Mouse (Mus musculus) cerebellum, adult 8-10 months (tissue): ENCODE measurements around the gene Atp5e.

Source experiments
- DNase-seq: peaks from one replicate; pipeline ENCODE4 v3.0.0; 2022

Atp5e gene

DNA sequence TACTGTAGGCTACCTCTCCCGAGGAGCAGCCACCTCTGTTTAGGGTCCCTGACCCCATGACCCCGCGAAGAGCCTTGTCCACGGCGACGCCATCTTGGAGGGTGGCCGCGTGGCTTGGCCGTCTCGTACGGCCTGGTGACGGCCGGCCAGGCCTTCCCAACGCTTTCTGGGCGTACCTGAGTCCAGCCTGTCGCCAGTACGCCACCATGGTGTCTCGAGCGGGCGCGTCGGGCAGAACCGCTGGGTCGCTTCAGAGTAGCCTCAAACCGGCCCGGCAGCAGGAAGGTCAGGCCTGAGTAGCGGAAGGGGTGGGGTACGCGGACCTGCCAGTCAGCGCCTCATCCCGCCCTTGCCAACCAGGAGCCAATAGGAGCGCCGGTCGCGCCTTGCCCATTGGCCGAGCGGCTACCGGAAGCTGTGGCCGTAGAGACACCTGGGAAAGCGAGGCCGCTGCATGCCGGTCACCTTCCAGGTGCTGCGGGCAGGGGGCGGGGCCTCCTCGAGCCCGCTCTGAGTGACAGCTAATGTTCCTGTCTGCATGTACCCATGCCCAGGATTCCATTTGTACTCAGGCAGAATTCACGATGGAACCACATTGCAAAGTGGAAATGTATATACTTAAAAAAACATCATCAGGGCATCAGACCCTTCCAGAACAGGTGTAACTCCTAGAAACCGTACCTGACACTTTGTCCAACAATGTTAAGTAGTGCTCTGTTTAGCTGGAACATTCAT, at the start of gene Atp5e:
Atp5e (minus strand) TSS at position 317 of the 735 bp plus-strand sequence.
- peak; percentile 97 for DNase-seq

DNA sequence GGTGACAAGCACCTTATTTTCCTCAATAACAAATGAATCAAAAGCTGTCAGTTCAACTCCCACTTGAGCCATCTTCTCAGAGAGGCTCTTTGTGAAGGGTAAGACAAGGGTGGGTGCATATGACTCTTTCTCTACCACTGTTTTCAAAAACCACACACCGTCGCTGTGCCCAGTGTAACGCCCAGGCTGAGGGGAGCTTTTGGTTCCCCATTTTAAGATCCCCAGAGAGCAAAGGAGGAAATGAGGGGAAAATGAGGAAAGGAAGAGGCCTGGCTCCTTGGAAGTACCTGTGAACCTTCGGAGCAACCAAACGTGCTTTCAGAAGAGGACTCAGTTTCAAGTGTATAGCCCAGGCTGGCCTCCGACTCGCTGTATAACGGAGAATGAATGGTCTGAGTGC, 45.9 kb upstream of the Atp5e start:
- no peak for DNase-seq

DNA sequence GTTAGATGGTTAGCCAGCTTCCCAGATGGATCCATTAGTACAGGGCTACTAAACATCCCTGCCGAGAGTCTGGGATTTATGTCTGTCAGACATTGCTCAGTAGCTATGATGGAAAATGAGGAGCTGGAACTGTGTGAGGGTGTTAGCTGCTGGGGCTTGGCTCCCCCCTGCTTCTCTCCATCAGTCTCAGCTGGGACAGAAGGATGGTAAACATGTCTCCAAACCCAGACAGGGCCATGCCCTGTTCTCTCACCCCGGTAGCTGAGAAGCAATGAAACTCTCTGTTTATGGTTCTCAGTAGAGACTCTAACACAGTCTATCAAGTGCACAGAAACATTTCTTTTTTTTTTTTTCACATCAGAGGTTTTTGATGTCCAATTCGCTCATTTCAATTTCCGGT, 44.1 kb upstream of the Atp5e start:
- DNase-seq: no peak

DNA sequence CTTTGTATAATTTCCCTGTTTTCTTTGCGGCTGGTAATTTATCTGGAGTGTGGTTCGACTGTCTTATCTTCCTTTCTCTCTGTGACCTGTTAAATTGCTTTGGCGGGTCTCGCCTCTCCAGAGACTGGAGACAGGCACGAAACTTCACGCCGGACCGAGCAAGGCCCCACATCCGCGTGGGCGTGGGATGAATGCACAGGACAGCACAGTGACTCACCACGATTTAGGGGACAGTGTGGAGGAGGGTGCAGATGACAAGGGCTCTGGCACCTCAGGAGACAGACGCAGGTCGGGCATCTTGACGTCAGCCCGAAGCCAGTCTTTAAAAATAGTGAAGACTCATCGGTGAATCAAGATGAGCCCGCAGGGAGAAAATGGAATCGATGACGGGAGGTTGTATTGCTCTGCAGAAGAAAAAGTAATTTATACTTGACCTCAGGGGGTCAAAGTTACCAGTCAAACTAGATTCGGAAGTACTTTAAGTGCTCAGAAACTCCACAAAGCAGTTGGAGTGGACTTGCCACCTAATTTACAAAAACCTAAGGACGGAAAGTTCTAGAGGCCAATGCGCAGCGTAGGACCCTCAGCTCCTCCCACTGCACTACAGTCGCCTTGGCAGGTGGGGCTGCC, 39.0 kb upstream of the Atp5e start:
- DNase-seq: no peak

DNA sequence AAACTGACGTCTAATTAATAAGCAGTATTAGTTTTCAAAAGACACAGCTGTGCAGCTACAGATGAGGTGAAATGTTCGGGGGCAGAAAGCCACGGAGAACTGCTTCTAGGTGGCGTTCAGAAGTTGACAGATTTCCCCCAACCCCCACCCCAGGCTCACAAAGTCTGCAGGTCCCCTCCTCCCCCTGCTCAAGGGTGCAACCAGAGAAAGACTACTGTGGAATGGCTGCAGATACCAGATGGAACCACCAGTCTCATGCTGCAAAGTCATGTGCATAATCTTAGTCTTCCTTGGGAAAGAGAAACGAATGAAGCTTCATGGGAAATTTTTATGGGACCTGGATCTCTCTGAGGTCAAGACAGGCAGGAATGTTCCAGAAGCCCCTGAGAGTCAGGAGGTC, 38.4 kb upstream of the Atp5e start:
- DNase-seq: no peak

DNA sequence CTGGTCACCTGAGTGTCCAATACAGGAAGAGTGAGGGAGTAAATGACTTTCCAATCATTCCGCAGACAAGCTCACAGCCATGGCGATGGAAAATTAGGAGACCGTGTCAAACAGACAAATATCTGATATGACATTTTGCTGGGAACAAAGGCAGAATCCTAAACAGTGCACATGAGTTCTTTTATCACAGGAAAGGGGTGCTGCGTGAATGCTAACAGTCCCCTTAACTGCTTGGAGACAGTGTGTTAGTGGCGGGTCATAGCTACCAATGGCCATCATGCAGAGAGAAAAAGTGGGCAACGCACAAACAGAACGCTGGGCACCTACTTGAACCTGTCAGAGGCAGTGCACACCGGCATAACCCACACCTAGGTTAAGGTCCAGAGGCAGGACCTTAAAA, 37.6 kb upstream of the Atp5e start:
- no peak for DNase-seq

DNA sequence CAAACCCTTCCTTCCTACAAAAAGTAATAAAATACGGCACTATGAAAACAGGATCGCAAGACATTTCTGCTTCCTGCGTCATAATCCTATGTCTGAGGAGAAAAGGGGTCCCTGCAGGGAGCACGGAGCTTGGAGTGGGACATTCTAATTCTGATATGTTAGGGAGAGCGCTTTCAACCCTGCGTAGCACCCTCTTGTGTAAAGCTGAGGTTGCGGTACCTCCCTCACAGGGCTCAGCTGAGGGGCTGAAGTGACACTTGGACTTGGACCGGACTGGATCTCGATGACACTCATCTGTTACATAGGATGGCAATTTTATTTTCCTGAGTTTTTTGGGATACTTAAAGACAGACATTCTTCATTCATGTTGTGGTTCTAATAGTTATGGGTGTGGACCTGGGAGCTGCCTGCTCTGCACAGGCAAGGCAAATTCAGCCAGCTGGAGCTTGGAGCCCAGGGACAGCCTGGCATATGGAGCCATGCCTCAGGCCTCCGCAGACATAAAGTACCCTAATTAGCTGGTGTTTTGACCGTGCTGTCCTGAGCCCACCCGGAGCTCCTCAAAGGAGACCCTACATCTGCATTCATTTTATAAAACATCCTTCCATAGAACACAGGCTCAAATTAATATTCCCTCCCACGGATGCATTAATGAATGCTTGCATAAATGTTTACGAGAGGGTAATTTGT, 37.1 kb upstream of the Atp5e start:
- no peak for DNase-seq

DNA sequence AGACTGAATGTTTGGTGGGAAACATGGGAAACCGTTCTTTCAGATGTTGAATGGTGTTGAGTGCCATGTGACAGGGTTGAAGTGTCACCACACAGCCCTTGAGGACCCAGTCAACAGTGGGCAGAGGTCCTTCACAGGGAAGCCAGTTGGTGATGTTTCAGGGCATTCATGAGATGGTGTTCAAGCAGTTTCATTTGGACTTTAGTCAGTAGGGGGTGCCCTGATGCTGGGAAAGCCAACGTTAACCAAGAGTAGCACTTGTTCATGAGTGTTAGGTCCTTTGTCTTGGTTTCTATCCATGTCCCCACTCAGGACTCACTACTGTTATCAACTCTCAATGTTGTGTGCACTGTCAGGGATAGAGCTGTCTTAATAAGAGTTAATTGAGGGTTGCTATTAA, 29.0 kb upstream of the Atp5e start:
- no peak for DNase-seq

DNA sequence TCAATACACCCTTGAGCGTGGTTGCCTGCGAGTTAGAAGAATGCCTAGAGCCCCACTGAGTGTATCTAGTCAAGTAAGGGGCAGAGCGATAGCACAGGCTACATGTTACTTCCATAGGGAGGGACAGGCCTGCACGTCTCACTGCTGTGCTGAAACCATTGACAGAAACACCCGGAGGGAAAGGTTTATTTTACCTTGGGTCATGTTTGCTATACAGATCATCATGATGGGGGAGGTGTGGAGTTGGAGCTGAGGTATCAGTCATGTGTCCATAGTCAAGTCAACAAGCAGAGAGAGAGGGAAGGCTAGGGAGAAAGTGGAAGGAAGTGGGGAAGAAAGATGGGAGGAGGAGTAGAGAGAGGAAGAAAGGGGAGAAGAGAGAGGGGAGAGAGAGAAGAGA, 23.1 kb upstream of the Atp5e start:
- no peak for DNase-seq

DNA sequence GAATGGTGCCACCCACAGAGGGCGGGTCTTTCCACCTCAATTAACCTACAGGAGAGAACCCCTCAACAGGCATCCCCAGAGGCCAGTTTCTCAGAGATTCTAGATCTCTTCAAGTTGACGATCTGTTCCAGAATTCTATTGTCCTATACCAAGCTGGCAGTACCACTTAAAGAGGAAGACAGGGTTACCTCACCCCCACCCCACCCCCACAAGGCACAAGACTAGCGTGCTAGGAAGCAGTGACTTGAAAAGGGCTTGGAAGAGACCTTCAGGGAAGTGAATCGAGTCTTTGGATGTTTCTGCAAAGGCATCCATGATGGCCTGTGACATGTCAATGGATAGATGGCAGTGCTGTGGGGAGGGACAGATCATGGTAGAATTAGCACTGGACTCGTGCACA, 14.8 kb upstream of the Atp5e start:
- no peak for DNase-seq

DNA sequence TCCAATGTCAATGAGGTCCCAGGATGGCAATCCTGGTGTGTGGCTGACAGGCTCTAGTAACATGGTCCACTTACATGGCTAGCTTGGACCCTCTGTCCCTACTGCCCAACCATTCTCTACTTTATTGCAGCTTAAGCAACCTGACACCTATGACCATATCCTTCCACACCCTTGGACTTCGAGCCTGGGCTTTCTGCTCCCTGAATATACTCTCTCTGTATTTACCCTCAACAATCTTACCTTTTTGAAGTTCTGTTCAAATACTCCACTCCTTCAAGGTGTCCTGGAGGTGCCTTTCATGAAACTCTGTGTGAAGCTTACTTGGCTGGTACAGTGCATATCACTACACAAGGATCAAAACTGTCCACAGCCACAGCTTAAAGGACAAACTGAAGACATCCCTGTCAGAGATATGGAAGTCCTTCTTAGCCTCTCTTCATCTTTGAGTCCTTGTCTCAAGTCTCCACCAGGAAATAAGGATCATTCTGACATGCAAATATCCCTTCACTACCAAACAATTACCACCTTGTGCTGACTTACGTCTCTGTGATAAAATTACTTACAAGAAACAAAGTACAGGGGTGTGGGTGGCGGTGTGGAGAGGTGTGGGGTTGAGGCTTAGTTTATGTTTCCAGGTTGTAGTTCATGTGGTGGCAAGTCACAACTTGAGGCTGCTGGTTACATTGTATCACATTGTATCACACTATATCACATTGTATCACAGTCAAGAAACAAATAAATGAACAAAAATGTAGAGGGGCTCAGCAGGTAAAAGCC, 13.8 kb upstream of the Atp5e start:
- no peak for DNase-seq

DNA sequence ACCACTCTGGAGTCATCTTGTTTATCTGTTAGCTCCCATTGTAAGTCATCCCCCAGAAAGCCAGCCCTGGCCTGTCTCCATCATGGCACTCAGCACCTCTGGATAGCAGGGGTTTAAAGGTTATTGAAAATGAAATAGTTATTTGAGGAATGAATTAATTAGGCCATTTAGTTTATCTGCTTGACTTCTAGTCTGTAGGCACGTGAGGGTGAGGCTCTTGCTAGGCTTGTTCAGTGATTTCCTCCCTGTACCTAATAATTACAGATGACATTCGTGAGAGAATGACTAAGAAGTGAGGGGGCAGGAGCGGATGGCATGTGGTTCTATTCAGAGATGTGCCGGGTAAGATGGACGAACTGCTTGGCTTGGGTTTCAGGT, 9.6 kb upstream of the Atp5e start:
- DNase-seq: no peak

DNA sequence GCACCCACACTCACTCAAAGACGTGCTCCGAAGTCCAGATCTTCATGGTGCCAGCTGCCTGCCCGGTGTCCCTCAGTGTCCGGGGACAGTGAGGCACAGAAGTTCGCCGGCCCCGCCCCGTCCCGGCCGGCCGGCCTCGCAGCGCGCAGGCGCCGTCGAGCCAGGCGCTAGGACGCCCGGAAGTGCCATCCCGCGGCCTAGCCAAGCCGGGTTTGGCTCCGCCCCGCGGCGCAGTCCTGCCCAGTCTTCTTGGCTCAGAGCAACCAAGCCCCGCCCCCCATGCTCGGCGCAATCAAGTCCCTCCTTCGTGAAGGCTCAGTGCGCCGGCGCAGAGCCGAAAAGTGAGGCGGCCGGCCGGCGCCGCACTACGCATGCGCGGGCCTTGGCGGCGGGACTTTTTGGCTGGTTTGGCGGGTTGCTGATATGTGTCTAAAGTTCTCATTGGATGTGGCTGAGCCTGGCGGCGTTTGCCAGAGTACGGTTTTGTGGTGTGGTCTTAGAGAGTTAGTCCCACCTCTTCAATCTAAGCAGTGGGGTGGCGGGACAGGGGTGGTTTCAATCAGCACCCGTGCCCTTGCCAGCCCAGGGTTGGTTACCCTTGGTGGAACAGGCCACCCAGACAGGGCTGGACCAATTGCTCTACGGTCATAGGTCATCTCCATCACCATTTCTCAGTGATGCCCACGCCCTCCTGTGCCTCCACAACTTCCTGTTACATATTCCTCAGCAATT, 9.1 kb upstream of the Atp5e start, which contains the start of gene Prelid3b:
Prelid3b (minus strand) TSS at position 264 of the 732 bp plus-strand sequence.
- peak; percentile 97 for DNase-seq

DNA sequence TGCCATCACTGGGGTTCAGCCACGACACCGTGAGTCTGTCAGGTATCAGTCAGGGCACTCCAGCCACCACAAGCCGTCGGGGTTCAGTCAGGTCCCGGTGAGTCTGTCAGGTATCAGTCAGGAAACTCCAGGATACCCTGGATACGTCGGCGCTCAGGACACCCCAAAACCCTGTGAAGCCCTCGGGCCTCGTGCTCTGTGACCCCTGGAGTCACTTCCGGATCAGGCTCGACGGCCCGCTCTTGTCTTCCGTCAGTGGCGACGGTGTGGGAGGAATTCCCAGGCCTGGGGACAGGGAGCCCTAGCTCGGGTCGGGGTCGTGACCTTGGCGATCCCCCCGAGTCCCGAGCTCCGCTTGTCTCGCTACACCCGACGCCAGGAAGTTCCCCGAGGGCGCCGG, 8.5 kb upstream of the Atp5e start:
- no peak for DNase-seq

DNA sequence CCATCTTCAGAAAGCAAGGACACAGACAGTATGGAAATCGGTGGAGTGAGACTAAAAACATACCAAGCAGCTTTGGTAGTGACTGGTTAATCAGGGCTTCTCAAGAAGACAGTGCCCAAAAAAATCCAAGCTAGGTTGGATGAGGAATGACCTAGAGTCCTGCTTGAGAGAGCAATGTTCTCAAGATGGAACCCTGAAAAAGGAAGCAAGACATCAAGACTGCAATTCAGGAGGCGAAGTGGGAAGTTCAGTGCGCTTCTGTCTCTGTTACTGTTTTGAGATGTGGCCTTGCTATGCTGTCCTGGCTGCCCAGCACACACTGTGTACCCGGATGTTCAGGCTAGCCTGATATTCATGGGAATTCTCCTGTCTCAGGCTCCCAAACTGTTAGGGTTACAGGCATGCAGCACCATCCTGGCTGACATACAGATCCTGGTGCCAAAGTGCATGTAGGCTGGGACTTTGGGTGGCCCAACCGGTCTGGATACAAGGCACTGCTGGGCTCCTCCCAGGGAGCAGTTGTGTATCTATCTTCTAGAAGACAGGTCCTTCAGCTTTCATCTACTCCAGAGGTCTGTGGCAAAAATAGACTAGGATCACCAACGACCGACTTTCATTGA, 7.0 kb upstream of the Atp5e start:
- DNase-seq: no peak

DNA sequence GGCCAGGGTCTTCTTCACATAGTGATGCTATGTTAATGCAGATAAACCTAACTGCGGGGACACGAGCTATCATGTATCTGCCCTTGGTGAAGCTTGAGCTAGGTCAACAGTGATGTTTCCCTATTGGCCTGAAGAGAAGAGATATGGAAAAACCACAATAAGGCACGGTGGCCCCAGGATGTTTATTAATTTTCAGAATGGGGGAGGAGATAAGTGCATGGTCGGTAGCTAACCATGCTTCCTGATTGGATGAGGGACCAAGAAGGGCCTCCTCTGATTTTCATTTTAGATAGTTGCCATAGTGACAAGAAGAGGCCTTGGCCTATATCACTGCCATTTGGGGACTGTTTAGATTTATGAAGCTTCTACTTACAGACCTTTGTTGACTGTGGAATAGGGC, 6.4 kb upstream of the Atp5e start:
- no peak for DNase-seq

DNA sequence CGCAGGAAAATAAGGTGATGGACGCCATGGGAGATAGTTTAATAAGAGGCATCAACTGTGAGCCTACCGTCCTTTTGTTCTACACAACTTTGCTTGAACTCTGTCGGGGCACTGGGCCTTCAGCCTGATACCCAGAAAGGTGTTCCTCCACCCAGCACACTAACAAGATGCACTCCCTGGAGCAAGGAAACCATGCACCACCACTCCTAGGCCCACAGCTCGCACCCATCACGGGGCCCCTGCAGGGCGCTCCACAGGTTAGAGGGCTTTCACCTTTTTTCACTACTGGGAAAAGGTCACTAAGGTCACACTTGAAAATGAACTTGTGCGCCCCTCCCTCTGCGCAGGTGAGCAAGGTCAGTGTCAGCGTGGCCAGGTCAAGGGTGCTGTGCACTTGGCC, 535 bp downstream of the Atp5e start:
- DNase-seq: no peak

DNA sequence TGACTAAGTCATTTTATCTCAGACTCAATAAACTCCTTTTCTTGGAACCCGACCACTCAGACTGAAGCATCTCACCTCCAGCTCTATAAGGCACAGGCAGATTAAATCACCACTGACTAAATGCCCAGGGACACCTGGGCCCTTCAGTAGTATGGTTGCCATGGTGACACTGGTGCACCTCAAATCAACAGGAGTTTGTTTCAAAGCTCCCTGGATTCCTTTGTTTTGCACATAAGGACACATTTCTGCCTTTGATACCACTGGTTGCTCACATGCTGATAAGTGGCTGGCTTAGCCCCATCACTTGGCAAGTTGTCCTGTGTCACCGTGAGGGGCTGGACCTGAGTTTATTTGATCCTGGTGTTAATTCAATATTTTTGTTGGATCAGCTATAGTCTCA, 4.5 kb downstream of the Atp5e start:
- no peak for DNase-seq

DNA sequence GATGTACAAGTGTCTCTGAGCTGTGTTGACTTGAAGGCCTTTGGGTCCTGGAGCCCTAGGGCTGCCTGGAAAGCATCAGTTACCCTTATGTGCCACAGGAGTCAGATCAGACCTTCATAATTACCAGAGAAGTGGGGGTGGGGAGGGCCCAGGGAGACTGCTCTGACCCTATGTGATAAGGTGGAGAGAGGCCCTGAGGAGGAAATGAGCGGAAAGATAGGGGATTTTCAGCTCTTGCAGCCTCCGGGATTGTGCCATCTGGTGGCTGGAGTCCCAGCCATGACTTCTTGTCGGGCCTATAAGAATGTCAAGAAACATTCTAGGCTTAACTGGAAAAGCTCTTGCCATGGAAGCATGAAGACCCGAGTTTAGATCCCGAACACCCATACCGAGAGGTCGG, 10.2 kb downstream of the Atp5e start:
- DNase-seq: no peak

DNA sequence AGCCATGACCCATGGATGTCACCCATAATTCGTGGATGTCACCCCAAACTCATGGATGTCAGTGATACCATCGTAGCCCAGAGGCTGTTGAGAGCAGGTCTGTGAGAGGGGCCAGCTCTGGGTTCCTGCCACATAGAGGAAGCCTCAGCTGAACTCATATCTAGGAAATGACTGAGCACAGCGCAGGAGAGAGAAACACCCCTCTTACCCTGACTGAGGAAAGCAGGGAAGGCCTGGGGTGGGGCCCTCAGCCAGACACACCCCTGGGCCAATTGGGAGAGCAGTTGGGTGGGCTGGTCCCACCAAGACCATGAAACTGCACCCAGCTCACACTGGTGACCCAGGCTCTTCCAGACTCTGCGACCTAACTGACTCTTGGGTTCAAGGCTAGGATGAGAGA, 13.6 kb downstream of the Atp5e start, which contains the start of gene Tubb1:
Tubb1 (plus strand) TSS at position 343 of the 400 bp plus-strand sequence.
- no peak for DNase-seq

DNA sequence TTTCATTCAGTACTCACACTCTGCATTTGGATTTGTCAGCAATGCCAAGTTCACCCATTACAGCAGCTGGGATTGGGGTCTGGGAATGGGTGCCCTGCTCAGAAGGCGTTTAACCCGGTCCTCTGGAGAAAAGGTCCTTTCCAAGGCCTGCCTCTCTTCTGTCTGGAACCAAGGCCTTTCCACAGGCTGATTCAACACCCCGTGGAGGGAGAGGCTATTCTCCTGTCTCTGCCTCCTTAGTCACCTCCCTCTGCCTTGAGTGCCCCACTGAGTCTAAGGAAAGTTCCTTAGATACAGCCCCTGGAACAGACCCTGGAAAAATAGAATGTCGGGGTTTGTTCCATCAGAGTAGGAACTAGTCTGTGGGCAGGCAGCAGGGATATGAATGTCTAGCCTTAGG, 15.5 kb downstream of the Atp5e start:
- no peak for DNase-seq

DNA sequence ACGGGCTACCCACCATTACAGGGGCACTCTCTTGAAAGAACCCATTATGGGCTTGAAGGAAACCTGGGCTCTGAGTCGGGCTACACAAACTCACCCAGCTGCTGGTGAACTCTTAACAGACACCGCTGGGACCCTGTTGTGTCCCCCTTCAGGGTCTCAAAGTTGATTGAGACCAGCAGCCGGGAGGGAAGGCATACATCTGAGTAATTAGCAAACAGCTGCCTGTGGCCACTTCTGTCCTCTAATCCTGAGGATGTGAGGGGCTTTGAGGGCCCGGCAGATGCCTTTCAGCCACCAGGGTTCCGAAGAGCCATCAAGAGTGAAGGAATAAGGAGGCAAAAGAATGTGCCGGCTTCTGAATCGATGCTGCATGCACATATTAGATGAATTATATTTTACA, 17.0 kb downstream of the Atp5e start:
- DNase-seq: no peak
